Mouse (Mus musculus): Measurements from ENCODE around the gene Olfr776.
"Not testable (repeated sequence)": the region's sequence is repeated elsewhere in the genome, so short reads cannot be mapped to it uniquely, and the experiment has no call there.

The Olfr776 gene

GRCm38 (mm10) chr10:129258827-129259226, at the start of gene Olfr776:
TSS of gene Olfr776 (plus strand) at chr10:129259127.
- Histone ChIP-seq H3K36me3 (ENCODE audit: control insufficient read depth, insufficient read depth, low read length, poor library complexity, severe bottlenecking) (no peaks in the 10 kb centered on the region), H3K27me3 (ENCODE audit: control insufficient read depth, insufficient read depth, low read length, poor library complexity, severe bottlenecking) (no peaks in the 10 kb centered on the region)
- no peak for DNase-seq (ENCODE audit: low read depth, low spot score)

- no peaks in the 10 kb centered on the region for H3K36me3 ChIP-seq (ENCODE audit: control insufficient read depth, insufficient read depth, low read length, poor library complexity, severe bottlenecking)
- no peaks in the 10 kb centered on the region for H3K27me3 ChIP-seq (ENCODE audit: control insufficient read depth, insufficient read depth, low read length, poor library complexity, severe bottlenecking)
- no peak for DNase-seq (ENCODE audit: low read depth, low spot score)
Measured at GRCm38 (mm10) chr10:129230737-129231136, 28.2 kb upstream of the Olfr776 start.

- H3K36me3 ChIP-seq (ENCODE audit: control insufficient read depth, insufficient read depth, low read length, poor library complexity, severe bottlenecking): no peaks in the 10 kb centered on the region
Measured at GRCm38 (mm10) chr10:129235904-129236303, 23.0 kb upstream of the Olfr776 start, which contains the start of gene Olfr774. TSS of gene Olfr774 (plus strand) at chr10:129236204.

GRCm38 (mm10) chr10:129248112-129248511, 10.8 kb upstream of the Olfr776 start, which contains the start of gene Olfr775:
TSS of gene Olfr775 (plus strand) at chr10:129248412.
- no peak for DNase-seq (ENCODE audit: low read depth, low spot score)
- Histone ChIP-seq H3K27me3 (ENCODE audit: control insufficient read depth, insufficient read depth, low read length, poor library complexity, severe bottlenecking) (no peaks in the 10 kb centered on the region), H3K36me3 (ENCODE audit: control insufficient read depth, insufficient read depth, low read length, poor library complexity, severe bottlenecking) (no peaks in the 10 kb centered on the region)

More at GRCm38 (mm10) chr10:129235904-129236303, 23.0 kb upstream of the Olfr776 start, which contains the start of gene Olfr774:
- no peak for DNase-seq (ENCODE audit: low read depth, low spot score)
- no peaks in the 10 kb centered on the region for H3K27me3 ChIP-seq (ENCODE audit: control insufficient read depth, insufficient read depth, low read length, poor library complexity, severe bottlenecking)

GRCm38 (mm10) chr10:129271081-129271535, 12.2 kb downstream of the Olfr776 start, which contains the start of gene Olfr777:
TSS of gene Olfr777 (minus strand) at chr10:129271485.
- H3K27me3 ChIP-seq (ENCODE audit: control insufficient read depth, insufficient read depth, low read length, poor library complexity, severe bottlenecking): no peaks in the 10 kb centered on the region
- no peaks in the 10 kb centered on the region for H3K36me3 ChIP-seq (ENCODE audit: control insufficient read depth, insufficient read depth, low read length, poor library complexity, severe bottlenecking)
- no peak for DNase-seq (ENCODE audit: low read depth, low spot score)

GRCm38 (mm10) chr10:129312973-129313372, 54.0 kb downstream of the Olfr776 start:
- not testable (repeated sequence) for H3K36me3 ChIP-seq (ENCODE audit: control insufficient read depth, insufficient read depth, low read length, poor library complexity, severe bottlenecking); DNase-seq (ENCODE audit: low read depth, low spot score); H3K27me3 ChIP-seq (ENCODE audit: control insufficient read depth, insufficient read depth, low read length, poor library complexity, severe bottlenecking)

GRCm38 (mm10) chr10:129313521-129313920, 54.6 kb downstream of the Olfr776 start:
- not testable (repeated sequence) for H3K36me3 ChIP-seq (ENCODE audit: control insufficient read depth, insufficient read depth, low read length, poor library complexity, severe bottlenecking); DNase-seq (ENCODE audit: low read depth, low spot score); H3K27me3 ChIP-seq (ENCODE audit: control insufficient read depth, insufficient read depth, low read length, poor library complexity, severe bottlenecking)

Data from splenic B cell, adult 2 months (primary cell).